Mouse (Mus musculus): ENCODE data around the gene Kif18b.

GRCm38 (mm10) chr11:102900763-102901162, 24.2 kb downstream of the Kif18b start, which contains the start of gene Gfap:
- TF ChIP-seq POLR2A (IDR thresholded peaks at IDR 0.05; ENCODE audit: insufficient read depth, low read depth, low read length) = no peak
- TF ChIP-seq CTCF (IDR thresholded peaks at IDR 0.05; ENCODE audit: insufficient read depth, low read depth, low read length) = peak; percentile 67; the same call in 1 of the 2 replicates

Measured in olfactory bulb, adult 2 months (tissue).